Mouse (Mus musculus): ENCODE measurements around the gene BC051019.

GRCm38 (mm10) chr7:109662626-109663025, 61.0 kb downstream of the BC051019 start:
- TF ChIP-seq CTCF (IDR thresholded peaks at IDR 0.05; ENCODE audit: low read depth), result no peak
- TF ChIP-seq EP300 (IDR thresholded peaks at IDR 0.05; ENCODE audit: low read depth), result no peak
